Mouse (Mus musculus) midbrain, embryonic 13.5 days (tissue): ENCODE results near the gene Hoxb8. TPM values are rescaled to one million over a fixed set of nuclear protein-coding genes. Genes with fewer than 3 reads are reported as not detected.

Experiments
- ATAC-seq: fragments of 200-750 bp; cut with Nextera tagmentation; 2 replicates; pipeline ENCODE4 v1.8.0; 2017; ENCODE audit warnings: mild to moderate bottlenecking, moderate TSS enrichment, moderate library complexity
- H3K27ac ChIP-seq: fragments of 300-500 bp; sonication (generic); 2 replicates; pipeline ENCODE4 v1.5.1; 2015; ENCODE audit warnings: inconsistent platforms, mild to moderate bottlenecking, moderate library complexity
- H3K27me3 ChIP-seq: fragments of 300-500 bp; sonication (generic); 2 replicates; pipeline ENCODE4 v1.6.1; 2015; ENCODE audit warnings: mild to moderate bottlenecking, inconsistent platforms
- H3K36me3 ChIP-seq: fragments of 300-500 bp; sonication (generic); 2 replicates; pipeline ENCODE4 v1.6.1; 2015; ENCODE audit warnings: mild to moderate bottlenecking, inconsistent platforms
- H3K4me1 ChIP-seq: fragments of 300-500 bp; sonication (generic); replicated peaks from 2 replicates; pipeline ENCODE4 v1.6.1; 2015; ENCODE audit warnings: inconsistent platforms
- H3K4me2 ChIP-seq: fragments of 300-500 bp; sonication (generic); replicated peaks from 2 replicates; pipeline ENCODE4 v1.6.1; 2015; ENCODE audit warnings: moderate library complexity, mild to moderate bottlenecking, inconsistent platforms
- H3K4me3 ChIP-seq: fragments of 300-500 bp; sonication (generic); replicated peaks from 2 replicates; pipeline ENCODE4 v1.5.1; 2015; ENCODE audit warnings: mild to moderate bottlenecking, inconsistent platforms
- H3K9ac ChIP-seq: fragments of 300-500 bp; sonication (generic); replicated peaks from 2 replicates; pipeline ENCODE4 v1.6.1; 2015; ENCODE audit warnings: mild to moderate bottlenecking, inconsistent platforms
- H3K9me3 ChIP-seq: fragments of 300-500 bp; sonication (generic); 2 replicates; pipeline ENCODE4 v1.6.1; 2016; ENCODE audit warnings: mild to moderate bottlenecking, inconsistent platforms
- WGBS: fragments of 180-500 bp; shearing (Covaris S2); methylation state at CpG from one replicate; pipeline ENCODE4 v1.1.7; 2015; 5-methylcytosine and 5-hydroxymethylcytosine counted together
- polyA plus RNA-seq: library from polyadenylated mRNA; unstranded; fragments of >200 nt; fragmentation: Nextera tagmentation; extraction: Ambion mirVana; gene quantifications from 2 replicates; pipeline ENCODE4 v1.2.1, GENCODE M21; 2015

Gene Hoxb8
- polyA plus RNA-seq, 1 experiment from 2014 or later: not detected

DNA sequence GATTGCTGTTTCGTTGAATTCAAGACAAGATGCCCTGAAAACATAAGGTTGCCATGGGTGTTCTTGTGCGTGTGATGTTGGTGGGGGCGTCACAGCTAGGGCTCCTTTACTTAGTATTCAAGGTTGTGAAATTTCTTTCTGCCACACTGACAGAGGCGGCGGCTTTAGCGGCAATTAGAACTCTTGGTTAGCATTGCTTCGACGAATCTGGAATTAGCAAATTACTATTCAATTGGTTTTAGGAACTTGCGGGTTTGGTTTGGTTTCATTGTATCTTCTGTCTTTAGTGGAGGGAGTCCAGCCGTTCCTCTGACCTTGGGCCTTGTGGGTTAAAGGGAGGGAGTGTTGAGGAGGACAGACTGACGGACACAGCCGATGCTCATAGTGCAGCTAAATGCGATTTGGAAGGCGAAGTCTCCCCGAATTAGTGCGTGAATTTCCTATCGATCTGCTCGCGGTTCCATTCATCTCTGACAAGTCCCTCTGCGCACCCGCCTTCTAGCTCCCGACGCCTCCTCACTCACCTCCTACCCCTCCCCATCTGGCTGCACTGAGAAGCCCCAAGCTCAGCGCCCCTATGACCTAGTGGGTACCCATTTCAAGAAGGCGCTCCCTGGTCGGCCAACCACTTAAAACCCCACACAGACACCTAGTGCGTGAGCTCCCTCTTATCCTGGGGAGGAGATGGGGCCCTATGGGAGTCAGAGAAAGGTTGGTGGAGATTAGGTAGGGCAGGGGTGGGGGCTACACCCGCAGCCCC is 36.1 kb downstream of the Hoxb8 start, which contains the start of gene Hoxb4:
Hoxb4 (plus strand) TSS at position 660 of the 760 bp plus-strand sequence.
- no peak for ATAC-seq
- H3K4me3 ChIP-seq: peak within 1 kb of the TSS; percentile 25
- no peak within 1 kb of the TSS for H3K9ac ChIP-seq
- H3K4me2 ChIP-seq: peak within 1 kb of the TSS; percentile 44
- 2% methylated on average over 28 of the region's 28 CpGs for WGBS
- no peaks in the 10 kb centered on the region for H3K36me3 ChIP-seq
- no peak within 1 kb of the TSS for H3K27ac ChIP-seq
- H3K9me3 ChIP-seq: no peaks in the 10 kb centered on the region
- peaks cover 9% of the 10 kb centered on the region; the same call in 1 of the 2 replicates for H3K4me1 ChIP-seq
- peaks cover 100% of the 10 kb centered on the region for H3K27me3 ChIP-seq

DNA sequence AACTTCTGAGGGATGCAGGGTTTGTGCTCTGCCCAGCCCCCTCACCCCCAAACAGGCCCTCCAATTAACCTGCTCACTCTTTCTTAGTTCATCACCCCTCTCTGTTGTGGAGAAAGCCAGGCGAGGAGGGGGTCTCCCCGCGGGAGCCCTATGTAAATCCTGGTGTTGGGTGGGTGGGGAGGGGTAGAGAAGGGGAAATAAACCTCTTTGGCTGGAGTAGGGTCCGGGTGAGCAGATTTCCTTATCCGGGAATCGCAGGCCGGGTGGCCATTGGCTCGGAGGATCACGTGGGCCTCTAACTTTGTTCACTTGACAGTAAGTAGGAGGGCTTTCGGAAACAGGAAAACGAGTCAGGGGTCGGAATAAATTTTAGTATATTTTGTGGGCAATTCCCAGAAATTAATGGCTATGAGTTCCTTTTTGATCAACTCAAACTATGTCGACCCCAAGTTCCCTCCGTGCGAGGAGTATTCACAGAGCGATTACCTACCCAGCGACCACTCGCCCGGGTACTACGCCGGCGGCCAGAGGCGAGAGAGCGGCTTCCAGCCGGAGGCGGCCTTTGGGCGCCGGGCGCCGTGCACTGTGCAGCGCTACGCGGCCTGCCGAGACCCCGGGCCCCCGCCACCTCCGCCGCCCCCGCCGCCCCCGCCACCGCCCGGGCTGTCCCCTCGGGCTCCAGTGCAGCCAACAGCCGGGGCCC is 36.8 kb downstream of the Hoxb8 start:
- WGBS: under 1% methylated on average over 43 of the region's 45 CpGs
- H3K27me3 ChIP-seq: peaks cover 100% of the 10 kb centered on the region
- H3K4me3 ChIP-seq: peak overlapping the region; percentile 25
- peak overlapping the region; percentile 44 for H3K4me2 ChIP-seq
- ATAC-seq: peak; percentile 53; the same call in 1 of the 2 replicates
- no peak overlapping the region for H3K9ac ChIP-seq
- peaks cover 9% of the 10 kb centered on the region; the same call in 1 of the 2 replicates for H3K4me1 ChIP-seq
- H3K36me3 ChIP-seq: no peaks in the 10 kb centered on the region
- no peaks in the 10 kb centered on the region for H3K9me3 ChIP-seq
- H3K27ac ChIP-seq: no peak overlapping the region

DNA sequence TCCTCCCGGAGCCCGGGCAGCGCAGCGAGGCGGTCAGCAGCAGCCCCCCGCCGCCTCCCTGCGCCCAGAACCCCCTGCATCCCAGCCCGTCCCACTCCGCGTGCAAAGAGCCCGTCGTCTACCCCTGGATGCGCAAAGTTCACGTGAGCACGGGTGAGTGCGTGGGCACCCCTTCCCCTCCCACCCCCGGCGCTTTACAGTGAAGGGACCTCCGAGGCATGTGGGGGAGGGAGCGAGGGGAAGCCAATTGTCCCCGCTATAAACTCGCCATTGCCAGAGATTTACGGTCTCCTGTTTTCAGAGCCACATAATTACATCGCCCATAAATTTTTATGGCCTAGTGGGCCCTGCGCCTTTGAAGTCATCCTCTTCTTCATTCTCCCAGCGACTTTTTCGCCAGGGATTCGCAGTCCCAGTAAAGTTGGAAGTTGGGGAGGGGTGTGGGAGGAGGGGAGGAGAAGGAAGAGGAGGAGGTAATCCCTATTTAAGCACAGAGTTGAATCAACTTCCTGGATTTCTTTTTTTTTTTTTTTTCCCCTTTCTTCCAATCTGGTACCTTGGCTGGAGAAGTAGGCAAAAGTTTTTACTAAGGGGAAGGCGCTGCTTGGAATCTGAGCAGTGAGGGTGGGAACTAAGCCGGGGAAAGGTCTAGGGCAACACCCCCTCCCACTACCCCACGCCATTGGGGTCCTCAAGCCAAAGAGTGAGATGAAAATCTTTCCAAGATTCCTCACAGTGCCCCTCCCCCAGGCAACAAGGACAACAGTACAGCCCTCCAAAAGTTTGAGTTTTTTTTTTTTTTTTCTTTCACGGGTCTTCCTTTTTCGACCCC is 37.6 kb downstream of the Hoxb8 start:
- WGBS: under 1% methylated on average over 30 of the region's 34 CpGs
- peak overlapping the region; percentile 44 for H3K4me2 ChIP-seq
- no peak overlapping the region for H3K9ac ChIP-seq
- peaks cover 9% of the 10 kb centered on the region; the same call in 1 of the 2 replicates for H3K4me1 ChIP-seq
- peaks cover 100% of the 10 kb centered on the region for H3K27me3 ChIP-seq
- ATAC-seq: no peak
- H3K4me3 ChIP-seq: peak overlapping the region; percentile 25
- H3K36me3 ChIP-seq: no peaks in the 10 kb centered on the region
- H3K9me3 ChIP-seq: no peaks in the 10 kb centered on the region
- no peak overlapping the region for H3K27ac ChIP-seq

DNA sequence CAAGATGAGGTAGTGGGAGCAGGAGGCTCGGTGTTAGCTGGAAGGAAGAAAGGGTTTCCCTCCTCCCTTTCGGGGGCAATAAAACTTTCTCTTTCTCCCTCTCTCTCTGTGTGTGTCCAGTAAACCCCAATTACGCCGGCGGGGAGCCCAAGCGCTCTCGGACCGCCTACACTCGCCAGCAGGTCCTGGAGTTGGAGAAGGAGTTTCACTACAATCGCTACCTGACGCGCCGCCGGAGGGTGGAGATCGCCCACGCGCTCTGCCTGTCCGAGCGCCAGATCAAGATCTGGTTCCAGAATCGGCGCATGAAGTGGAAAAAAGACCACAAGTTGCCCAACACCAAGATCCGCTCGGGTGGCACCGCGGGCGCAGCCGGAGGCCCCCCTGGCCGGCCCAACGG is 38.2 kb downstream of the Hoxb8 start:
- H3K4me2 ChIP-seq: no peak overlapping the region
- H3K9me3 ChIP-seq: no peaks in the 10 kb centered on the region
- no peak overlapping the region for H3K9ac ChIP-seq
- no peak overlapping the region for H3K4me3 ChIP-seq
- no peak overlapping the region for H3K27ac ChIP-seq
- ATAC-seq: no peak
- H3K36me3 ChIP-seq: no peaks in the 10 kb centered on the region
- peaks cover 100% of the 10 kb centered on the region for H3K27me3 ChIP-seq
- under 1% methylated on average over 29 of the region's 29 CpGs for WGBS
- H3K4me1 ChIP-seq: peaks cover 9% of the 10 kb centered on the region; the same call in 1 of the 2 replicates

DNA sequence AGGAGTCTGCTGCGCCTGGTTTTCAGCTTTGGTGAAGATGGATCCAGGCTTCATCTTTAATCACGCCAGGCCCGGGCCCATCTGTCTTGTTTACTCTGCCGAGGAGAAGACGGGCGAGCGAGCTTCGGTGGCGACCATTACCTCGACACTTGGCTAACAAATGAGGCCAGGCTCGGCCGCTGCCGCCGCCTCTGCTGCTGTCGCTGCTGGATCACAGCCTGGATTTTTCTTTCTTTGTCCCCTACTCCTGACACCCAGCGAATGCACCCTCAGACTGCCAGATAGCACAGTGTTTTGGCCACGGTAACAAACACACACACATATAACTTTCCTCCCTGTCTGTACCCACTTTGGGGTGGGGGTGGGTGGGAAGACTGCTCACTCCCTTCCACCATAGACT is 39.0 kb downstream of the Hoxb8 start:
- H3K4me3 ChIP-seq: no peak overlapping the region
- H3K27me3 ChIP-seq: peaks cover 100% of the 10 kb centered on the region
- H3K4me1 ChIP-seq: peaks cover 9% of the 10 kb centered on the region; the same call in 1 of the 2 replicates
- H3K9me3 ChIP-seq: no peaks in the 10 kb centered on the region
- H3K4me2 ChIP-seq: no peak overlapping the region
- no peak for ATAC-seq
- H3K27ac ChIP-seq: no peak overlapping the region
- H3K9ac ChIP-seq: no peak overlapping the region
- H3K36me3 ChIP-seq: no peaks in the 10 kb centered on the region
- 3% methylated on average over 17 of the region's 17 CpGs for WGBS

DNA sequence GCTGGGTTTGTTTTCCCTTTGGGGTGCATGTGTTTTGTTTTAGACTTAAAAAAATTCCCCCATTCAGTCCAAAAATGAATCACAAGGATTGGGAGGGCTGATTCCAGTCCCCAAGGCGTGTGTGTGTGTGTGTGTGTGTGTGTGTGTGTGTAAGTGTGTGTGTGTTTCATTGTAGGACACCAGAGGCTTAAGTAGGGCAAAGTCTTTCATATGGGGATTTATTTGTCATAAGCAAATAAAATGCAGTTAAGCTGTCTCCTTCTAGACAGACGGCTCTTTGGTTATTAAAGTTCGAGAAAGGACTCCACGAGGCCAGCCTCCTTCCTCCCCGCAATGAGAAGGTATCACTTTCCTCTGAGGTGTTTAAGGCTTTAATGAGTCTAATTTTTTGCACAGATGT is 40.1 kb downstream of the Hoxb8 start:
- Histone ChIP-seq H3K9me3 (no peaks in the 10 kb centered on the region), H3K9ac (no peak overlapping the region), H3K27ac (no peak overlapping the region), H3K36me3 (no peaks in the 10 kb centered on the region), H3K4me2 (no peak overlapping the region), H3K27me3 (peaks cover 100% of the 10 kb centered on the region), H3K4me1 (peaks cover 9% of the 10 kb centered on the region; the same call in 1 of the 2 replicates), H3K4me3 (no peak overlapping the region)
- 9% methylated on average over 5 of the region's 5 CpGs for WGBS
- no peak for ATAC-seq

DNA sequence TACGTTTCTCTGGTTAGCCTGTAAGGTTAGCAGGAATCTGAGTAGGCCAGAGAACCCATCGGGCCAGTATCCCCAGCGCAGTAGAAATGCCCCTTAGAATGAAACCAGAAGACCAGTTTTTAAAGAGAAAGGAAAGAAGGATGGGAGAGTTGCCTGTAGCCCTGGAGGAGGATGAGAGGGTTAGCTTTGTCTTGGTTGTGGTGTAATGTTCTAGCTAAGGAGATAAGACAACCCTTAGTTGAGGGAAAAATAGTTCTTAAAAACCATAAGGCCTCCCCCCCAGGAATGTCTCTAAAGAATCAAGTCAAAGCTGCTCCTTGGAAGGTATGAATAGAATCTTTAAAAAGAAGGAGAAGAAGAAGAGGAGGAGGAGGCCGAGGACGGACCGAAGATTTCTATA is 41.0 kb downstream of the Hoxb8 start:
- WGBS: 4% methylated on average over 6 of the region's 6 CpGs
- peaks cover 100% of the 10 kb centered on the region for H3K27me3 ChIP-seq
- H3K36me3 ChIP-seq: no peaks in the 10 kb centered on the region
- peaks cover 9% of the 10 kb centered on the region; the same call in 1 of the 2 replicates for H3K4me1 ChIP-seq
- H3K27ac ChIP-seq: no peak overlapping the region
- no peak overlapping the region for H3K4me3 ChIP-seq
- no peak for ATAC-seq
- no peak overlapping the region for H3K9ac ChIP-seq
- H3K4me2 ChIP-seq: no peak overlapping the region
- no peaks in the 10 kb centered on the region for H3K9me3 ChIP-seq

DNA sequence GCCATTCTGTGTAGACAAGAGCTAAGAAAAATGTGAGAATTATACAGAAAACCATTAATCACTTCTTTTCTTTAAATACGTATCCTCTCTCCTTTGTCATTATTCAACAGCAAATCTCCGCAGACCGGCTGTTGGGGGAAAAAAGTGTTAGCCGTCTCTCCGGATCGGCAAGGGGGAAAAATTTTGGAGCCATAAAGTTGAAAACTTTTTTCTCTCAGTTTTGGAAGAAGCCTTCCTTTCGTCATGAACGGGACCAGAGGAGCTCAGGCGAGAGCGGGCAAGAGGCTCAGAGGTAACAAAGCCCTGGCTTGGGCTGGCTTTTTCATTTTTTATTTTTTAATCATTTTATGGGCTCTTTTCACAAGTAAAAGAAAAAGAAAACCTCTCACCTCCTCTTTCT is 41.4 kb downstream of the Hoxb8 start, which contains the start of gene Hoxb3:
Hoxb3 (plus strand) TSS at position 173 of the 400 bp plus-strand sequence.
- Histone ChIP-seq H3K9me3 (no peaks in the 10 kb centered on the region), H3K27ac (no peak within 1 kb of the TSS), H3K4me3 (no peak within 1 kb of the TSS), H3K36me3 (no peaks in the 10 kb centered on the region), H3K4me1 (peaks cover 7% of the 10 kb centered on the region; the same call in 1 of the 2 replicates), H3K9ac (no peak within 1 kb of the TSS), H3K27me3 (peaks cover 100% of the 10 kb centered on the region), H3K4me2 (no peak within 1 kb of the TSS)
- ATAC-seq: no peak
- 3% methylated on average over 10 of the region's 10 CpGs for WGBS

DNA sequence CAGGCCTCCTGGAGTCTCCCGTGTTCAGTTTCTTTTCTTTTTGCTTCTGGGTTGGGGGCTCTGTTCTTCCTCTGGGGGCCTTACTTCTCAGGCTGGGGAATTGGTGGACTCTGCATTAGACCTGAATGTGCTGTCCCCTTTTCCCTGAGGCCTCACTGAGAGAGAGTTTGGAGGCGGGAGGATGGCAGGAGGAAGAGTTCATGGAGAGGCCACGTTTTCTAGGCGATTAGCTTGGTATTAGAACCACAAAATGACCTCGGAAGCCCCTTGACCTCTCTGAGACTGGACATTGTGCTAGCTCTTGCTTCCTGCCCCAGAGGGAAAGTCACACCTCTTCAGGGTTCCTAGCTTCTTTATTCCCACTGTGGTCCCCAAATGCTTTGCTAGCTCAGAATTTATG is 42.4 kb downstream of the Hoxb8 start:
- no peak for ATAC-seq
- no peak overlapping the region for H3K4me2 ChIP-seq
- no peaks in the 10 kb centered on the region for H3K9me3 ChIP-seq
- peaks cover 100% of the 10 kb centered on the region for H3K27me3 ChIP-seq
- H3K4me3 ChIP-seq: no peak overlapping the region
- no peak overlapping the region for H3K9ac ChIP-seq
- no peak overlapping the region for H3K27ac ChIP-seq
- H3K4me1 ChIP-seq: no peaks in the 10 kb centered on the region
- no peaks in the 10 kb centered on the region for H3K36me3 ChIP-seq
- 0% methylated on average over 5 of the region's 5 CpGs for WGBS

DNA sequence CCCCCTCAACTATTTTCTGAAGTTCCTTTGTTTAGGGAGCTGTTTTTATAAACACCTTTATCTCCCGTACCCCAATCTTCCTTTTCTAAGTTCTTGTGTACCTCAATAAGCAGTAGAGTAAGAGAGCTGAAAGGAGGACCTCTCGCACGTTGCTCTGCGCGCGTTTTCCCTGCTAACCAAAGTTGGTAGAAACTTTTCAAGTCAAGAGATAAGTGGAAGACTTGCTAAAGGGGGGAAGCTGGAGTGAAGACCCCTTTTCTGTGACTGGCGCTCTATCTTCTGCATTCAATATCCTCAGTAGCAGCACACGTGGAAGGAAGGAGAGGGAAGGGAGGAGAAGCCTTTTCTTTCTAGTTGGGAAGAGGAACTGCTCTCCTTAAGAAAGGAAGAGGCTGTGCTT is 43.3 kb downstream of the Hoxb8 start:
- no peak for ATAC-seq

DNA sequence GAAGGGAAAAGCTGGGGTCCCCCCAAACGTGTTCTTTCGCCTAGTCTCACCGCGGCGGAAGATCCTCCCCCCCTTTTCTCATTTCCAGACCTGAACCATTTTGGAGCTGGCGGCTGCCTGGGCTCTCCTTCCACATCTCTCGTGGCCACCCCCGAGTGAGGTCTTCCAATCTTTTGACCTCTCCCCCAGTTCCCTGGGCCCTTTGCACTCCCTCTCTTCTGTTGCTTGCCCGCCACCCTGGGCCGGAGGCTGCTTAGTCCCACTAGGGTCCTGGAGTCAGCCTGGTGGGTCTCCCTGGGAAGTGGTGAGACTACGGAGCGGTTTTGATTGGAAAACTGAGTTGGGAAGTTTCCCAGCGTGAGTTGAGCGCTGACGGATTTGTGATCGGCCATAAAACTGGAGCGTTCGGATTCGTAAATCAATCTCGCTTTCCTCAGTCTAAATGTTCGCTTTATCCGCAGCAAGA is 44.1 kb downstream of the Hoxb8 start:
- Histone ChIP-seq H3K4me3 (no peak overlapping the region), H3K9ac (no peak overlapping the region), H3K9me3 (no peaks in the 10 kb centered on the region), H3K4me2 (no peak overlapping the region), H3K27ac (no peak overlapping the region), H3K4me1 (no peaks in the 10 kb centered on the region), H3K36me3 (no peaks in the 10 kb centered on the region), H3K27me3 (peaks cover 100% of the 10 kb centered on the region)
- 2% methylated on average over 22 of the region's 22 CpGs for WGBS
- no peak for ATAC-seq

More for the DNA sequence above, 43.3 kb downstream of the Hoxb8 start:
- Histone ChIP-seq H3K27me3 (peaks cover 100% of the 10 kb centered on the region), H3K4me2 (no peak overlapping the region), H3K27ac (no peak overlapping the region), H3K9ac (no peak overlapping the region), H3K36me3 (no peaks in the 10 kb centered on the region), H3K9me3 (no peaks in the 10 kb centered on the region), H3K4me3 (no peak overlapping the region), H3K4me1 (no peaks in the 10 kb centered on the region)
- WGBS: 2% methylated on average over 8 of the region's 8 CpGs
